Mouse (Mus musculus) MEL (cell line): ENCODE measurements around the gene Smug1. TPM values are rescaled to one million over a fixed set of nuclear protein-coding genes. Genes with fewer than 3 reads are reported as not detected.

Experiments
- DNase-seq: peaks from one replicate; pipeline ENCODE4 v3.0.0; 2011; ENCODE audit warnings: low read depth, low spot score
- H3K27ac ChIP-seq: 2 replicates; pipeline ENCODE4 v1.5.1; 2012; ENCODE audit warnings: low read depth, mild to moderate bottlenecking, control low read depth, low read length, moderate library complexity; ENCODE audit not compliant: control insufficient read depth
- H3K27me3 ChIP-seq, 2 experiments: fragments of 150-350 bp in 1 of 2; sonication (generic) in 1 of 2; 2 replicates each; pipeline ENCODE4 v1.6.1; 2012; ENCODE audit warnings: low read length in 2 of 2, mild to moderate bottlenecking in 2 of 2, improper control_type of control experiment in 1 of 2, moderate library complexity in 1 of 2; ENCODE audit not compliant: insufficient read depth in 2 of 2, control insufficient read depth in 1 of 2
- H3K36me3 ChIP-seq, 2 experiments: 2 replicates each; pipeline ENCODE4 v1.6.1; 2012 to 2014; ENCODE audit warnings: low read length in 2 of 2, improper control_type of control experiment in 1 of 2, inconsistent platforms in 1 of 2, mild to moderate bottlenecking in 1 of 2; ENCODE audit not compliant: insufficient read depth in 2 of 2, control insufficient read depth in 1 of 2
- H3K4me1 ChIP-seq, 2 experiments: fragments of 150-350 bp in 1 of 2; sonication (generic) in 1 of 2; 2 replicates each; pipeline ENCODE4 v1.6.1; 2012; ENCODE audit warnings: low read length in 2 of 2, improper control_type of control experiment in 1 of 2, mild to moderate bottlenecking in 1 of 2; ENCODE audit not compliant: insufficient read depth in 2 of 2, control insufficient read depth in 1 of 2
- H3K4me3 ChIP-seq, 2 experiments: fragments of 150-350 bp in 1 of 2; sonication (generic) in 1 of 2; 2 replicates each; pipeline ENCODE4 v1.5.1; 2012; ENCODE audit warnings: low read depth in 2 of 2, low read length in 2 of 2, mild to moderate bottlenecking in 2 of 2, moderate library complexity in 2 of 2, control low read depth in 1 of 2, improper control_type of control experiment in 1 of 2; ENCODE audit not compliant: control insufficient read depth in 1 of 2, insufficient read depth in 1 of 2
- H3K79me2 ChIP-seq: 2 replicates; pipeline ENCODE4 v1.6.1; 2012; ENCODE audit warnings: mild to moderate bottlenecking, low read length, moderate library complexity; ENCODE audit not compliant: control insufficient read depth, poor library complexity, insufficient read depth
- H3K9ac ChIP-seq: 2 replicates; pipeline ENCODE4 v1.6.1; 2012; ENCODE audit warnings: low read depth, mild to moderate bottlenecking, control low read depth, low read length, moderate library complexity; ENCODE audit not compliant: control insufficient read depth, poor library complexity, severe bottlenecking
- H3K9me3 ChIP-seq: fragments of 150-350 bp; sonication (generic); replicated peaks from 2 replicates; pipeline ENCODE4 v1.6.1; 2012; ENCODE audit warnings: mild to moderate bottlenecking, low read length, improper control_type of control experiment, moderate library complexity; ENCODE audit not compliant: insufficient read depth
- BHLHE40 ChIP-seq: IDR thresholded peaks from 2 replicates; pipeline ENCODE4 v1.6.1; 2012; ENCODE audit warnings: low read depth, mild to moderate bottlenecking, inconsistent platforms, low read length, improper control_type of control experiment, borderline replicate concordance
- CHD1 ChIP-seq: IDR thresholded peaks from 2 replicates; pipeline ENCODE4 v1.6.1; 2012; ENCODE audit warnings: low read depth, mild to moderate bottlenecking, inconsistent platforms, low read length, improper control_type of control experiment
- ELF1 ChIP-seq: IDR thresholded peaks from 2 replicates; pipeline ENCODE4 v1.6.1; 2014; ENCODE audit warnings: low read depth, mild to moderate bottlenecking, inconsistent platforms, low read length, improper control_type of control experiment, moderate library complexity
- GABPA ChIP-seq: IDR thresholded peaks from 2 replicates; pipeline ENCODE4 v1.6.1; 2012; ENCODE audit warnings: low read depth, mild to moderate bottlenecking, inconsistent platforms, low read length, improper control_type of control experiment, moderate library complexity
- MAX ChIP-seq: IDR thresholded peaks from 2 replicates; pipeline ENCODE4 v1.6.1; 2011; ENCODE audit warnings: low read length, improper control_type of control experiment
- MEF2A ChIP-seq: IDR thresholded peaks from 2 replicates; pipeline ENCODE4 v1.6.1; 2014; ENCODE audit warnings: low read depth, mild to moderate bottlenecking, inconsistent platforms, low read length, improper control_type of control experiment; ENCODE audit not compliant: poor library complexity, insufficient replicate concordance, severe bottlenecking; ENCODE audit errors: extremely low read depth
- MYC ChIP-seq: IDR thresholded peaks from 2 replicates; pipeline ENCODE4 v1.6.1; 2011; ENCODE audit warnings: low read depth, mild to moderate bottlenecking, low read length, improper control_type of control experiment, moderate library complexity
- NELFE ChIP-seq: IDR thresholded peaks from 2 replicates; pipeline ENCODE4 v1.6.1; 2011; ENCODE audit warnings: low read depth, low read length, improper control_type of control experiment
- POLR2A ChIP-seq, 2 experiments: IDR thresholded peaks; 2 replicates each; pipeline ENCODE4 v1.6.1; 2011 to 2012; ENCODE audit warnings: low read length in 2 of 2, mild to moderate bottlenecking in 2 of 2, control low read depth in 1 of 2, improper control_type of control experiment in 1 of 2, low read depth in 1 of 2, moderate library complexity in 1 of 2; ENCODE audit not compliant: control insufficient read depth in 1 of 2, insufficient read depth in 1 of 2, poor library complexity in 1 of 2
- POLR2AphosphoS5 ChIP-seq: IDR thresholded peaks from 2 replicates; pipeline ENCODE4 v1.6.1; 2012; ENCODE audit warnings: low read depth, borderline replicate concordance, mild to moderate bottlenecking, inconsistent platforms, low read length, moderate library complexity, mixed read lengths
- SMC3 ChIP-seq: IDR thresholded peaks from 2 replicates; pipeline ENCODE4 v1.6.1; 2011; ENCODE audit warnings: low read depth, low read length, improper control_type of control experiment
- ZMIZ1 ChIP-seq: IDR thresholded peaks from 2 replicates; pipeline ENCODE4 v1.6.1; 2012; ENCODE audit warnings: low read depth, mild to moderate bottlenecking, inconsistent platforms, low read length, improper control_type of control experiment, moderate library complexity
- polyA plus RNA-seq, 2 experiments: library from polyadenylated mRNA; stranded (reverse) in 1 of 2; unstranded in 1 of 2; fragments of >175 nt in 1 of 2; fragments of >200 nt in 1 of 2; gene quantifications; 2 replicates each; pipeline versions ENCODE4 v1.2.1 to v1.2.4; 2012; ENCODE audit warnings: low replicate concordance in 2 of 2, low read depth in 1 of 2; ENCODE audit not compliant: insufficient read length in 2 of 2, insufficient read depth in 1 of 2, missing spikeins in 1 of 2
- total RNA-seq: library from RNA; depleted of rRNA; stranded (reverse); fragments of 300-350 nt; gene quantifications from 2 replicates; pipeline ENCODE4 v1.2.3, GENCODE M21; 2012; rRNA removed

Gene Smug1
- total and polyA plus RNA-seq, 3 experiments, result 4.6 to 5.2 TPM; not detected in 1

DNA sequence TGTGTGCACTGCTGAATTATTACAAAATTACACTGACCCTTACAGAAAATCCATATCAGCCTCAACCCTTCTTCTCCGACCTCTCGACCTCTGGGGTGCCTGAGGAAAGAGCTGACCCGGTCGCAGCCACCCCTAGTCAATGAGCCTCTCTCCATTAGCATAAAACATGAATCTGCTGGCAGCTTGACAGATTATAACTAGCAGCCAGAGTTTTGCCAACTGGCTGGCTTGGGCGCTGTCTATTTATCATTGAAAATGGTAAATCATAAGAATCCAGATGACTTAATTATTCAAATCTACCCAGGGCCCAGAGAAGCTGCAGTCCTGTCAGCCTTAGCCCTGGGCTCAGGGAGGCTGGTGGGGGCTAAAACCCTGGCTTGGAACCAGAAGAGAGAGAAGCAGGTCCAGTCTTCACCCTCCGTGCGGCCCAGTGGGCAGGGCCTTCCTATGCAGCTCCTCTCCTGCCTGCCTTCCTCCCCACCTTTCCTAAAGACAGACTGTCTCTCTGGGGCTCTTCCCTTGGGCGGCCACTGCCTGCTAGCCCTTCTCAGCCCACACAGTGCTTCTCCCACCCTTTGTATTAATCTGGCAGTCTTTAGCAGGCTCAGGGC lies 58.7 kb downstream of the Smug1 start:
- no peak for DNase-seq
- Histone ChIP-seq H3K9me3 (no peaks in the 10 kb centered on the region), H3K27me3 (peaks cover 2 to 8% of the 10 kb centered on the region in 2 experiments)

DNA sequence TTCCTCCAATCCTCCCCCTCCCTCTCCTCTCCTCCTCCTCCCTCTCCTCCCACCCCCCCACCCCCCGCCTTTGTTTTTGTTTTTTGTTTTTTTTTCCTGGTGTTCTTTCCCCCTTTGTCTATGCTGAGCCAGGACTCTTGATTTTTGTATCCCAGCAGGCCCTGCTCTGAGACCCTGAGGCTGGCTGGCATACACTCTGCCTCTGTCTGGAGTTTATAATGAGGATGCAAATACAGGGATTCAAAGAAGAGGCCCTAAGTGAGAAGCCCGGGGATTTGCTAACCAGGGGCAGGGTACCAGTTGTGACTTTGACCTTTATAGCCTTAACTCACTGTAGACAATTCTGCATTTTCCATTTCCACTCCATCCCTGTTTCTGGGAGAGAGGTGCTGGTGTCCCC lies 60.7 kb downstream of the Smug1 start:
- Histone ChIP-seq H3K36me3 (peaks cover 0 to 2% of the 10 kb centered on the region in 2 experiments; a peak in 2 of 4 replicates), H3K27ac (no peak overlapping the region), H3K79me2 (no peaks in the 10 kb centered on the region; the same call in 1 of the 2 replicates), H3K27me3 (peaks cover 2 to 13% of the 10 kb centered on the region in 2 experiments), H3K4me1 (no peaks in the 10 kb centered on the region; a peak in 1 of 4 replicates), H3K9ac (no peak overlapping the region), H3K4me3 (no peak overlapping the region), H3K9me3 (no peaks in the 10 kb centered on the region)
- no peak for TF ChIP-seq MAX
- no peak for TF ChIP-seq SMC3
- TF ChIP-seq MYC, result no peak
- no peak for TF ChIP-seq MEF2A
- TF ChIP-seq ZMIZ1, result no peak
- no peak for TF ChIP-seq POLR2A (IDR thresholded peaks at IDR 0.05; ENCODE audit: control insufficient read depth in 1 of 2, insufficient read depth in 1 of 2, low read depth in 1 of 2, low read length in 2 of 2, poor library complexity in 1 of 2)
- no peak for TF ChIP-seq CHD1
- no peak for TF ChIP-seq GABPA
- TF ChIP-seq NELFE, result no peak
- TF ChIP-seq BHLHE40, result no peak
- DNase-seq, result no peak

More for the DNA sequence above, 58.7 kb downstream of the Smug1 start:
- no peak overlapping the region for H3K4me3 ChIP-seq
- no peak for TF ChIP-seq ELF1
- no peak for TF ChIP-seq POLR2AphosphoS5
- TF ChIP-seq, all 39 proteins: peak for 0
- no peak overlapping the region for H3K27ac ChIP-seq
- no peaks in the 10 kb centered on the region for H3K4me1 ChIP-seq
- H3K36me3 ChIP-seq, result no peaks in the 10 kb centered on the region
- H3K79me2 ChIP-seq, result no peaks in the 10 kb centered on the region
- no peak overlapping the region for H3K9ac ChIP-seq

Other genes with a start within 250 kb of the Smug1 start
- gene Hoxc13, start 246.0 kb downstream of the Smug1 start, total RNA-seq, result not detected in 2 replicates
- not detected for gene Hoxc13, start 246.0 kb downstream of the Smug1 start, polyA plus RNA-seq
- not detected in 2 replicates for gene Hoxc12, start 230.3 kb downstream of the Smug1 start, total RNA-seq
- not detected for gene Hoxc12, start 230.3 kb downstream of the Smug1 start, polyA plus RNA-seq
- gene Hoxc11, start 212.7 kb downstream of the Smug1 start, total RNA-seq, result not detected in 2 replicates
- not detected for gene Hoxc11, start 212.7 kb downstream of the Smug1 start, polyA plus RNA-seq
- 6.3 and 6.8 TPM in 2 replicates for gene Hoxc10, start 200.3 kb downstream of the Smug1 start, total RNA-seq
- gene Hoxc10, start 200.3 kb downstream of the Smug1 start, polyA plus RNA-seq, result 10 to 100 TPM in 1 of 2 experiments, not detected in 1; 24.8 TPM
- gene Hoxc5, start 199.6 kb downstream of the Smug1 start, total RNA-seq, result 0.46 and 0.56 TPM in 2 replicates
- gene Hoxc5, start 199.6 kb downstream of the Smug1 start, polyA plus RNA-seq, result 1 to 10 TPM in 1 of 2 experiments, not detected in 1; 3.0 TPM
- gene Hoxc9, start 190.7 kb downstream of the Smug1 start, total RNA-seq, result 3.2 and 4.1 TPM in 2 replicates
- gene Hoxc9, start 190.7 kb downstream of the Smug1 start, polyA plus RNA-seq, result 100 to 1,000 TPM in 1 of 2 experiments, 1 to 10 TPM in 1; 9.5 to 400 TPM
- 0.26 and 0.31 TPM in 2 replicates for gene Hoxc8, start 176.5 kb downstream of the Smug1 start, total RNA-seq
- 1 to 10 TPM in 1 of 2 experiments, not detected in 1; 1.7 TPM for gene Hoxc8, start 176.5 kb downstream of the Smug1 start, polyA plus RNA-seq
- 1.7 and 2.3 TPM in 2 replicates for gene Hoxc6, start 168.8 kb downstream of the Smug1 start, total RNA-seq
- gene Hoxc6, start 168.8 kb downstream of the Smug1 start, polyA plus RNA-seq, result 1 to 10 TPM in 1 of 2 experiments, not detected in 1; 9.4 TPM
- gene Hoxc4, start 148.2 kb downstream of the Smug1 start, total RNA-seq, result 2.5 and 2.6 TPM in 2 replicates
- 1 to 10 TPM in 1 of 2 experiments, not detected in 1; 9.4 TPM for gene Hoxc4, start 148.2 kb downstream of the Smug1 start, polyA plus RNA-seq
- gene Cbx5, start 72.7 kb upstream of the Smug1 start, total RNA-seq, result 39.8 and 40.5 TPM in 2 replicates
- 10 to 100 TPM; 42.4 to 67.1 TPM for gene Cbx5, start 72.7 kb upstream of the Smug1 start, polyA plus RNA-seq
- 322 and 402 TPM in 2 replicates for gene Hnrnpa1, start 73.3 kb upstream of the Smug1 start, total RNA-seq
- gene Hnrnpa1, start 73.3 kb upstream of the Smug1 start, polyA plus RNA-seq, result 100 to 1,000 TPM in 1 of 2 experiments, not detected in 1; 900 TPM
- gene Nfe2, start 91.3 kb upstream of the Smug1 start, total RNA-seq, result 63.9 and 74.6 TPM in 2 replicates
- 100 to 1,000 TPM in 1 of 2 experiments, not detected in 1; 103 TPM for gene Nfe2, start 91.3 kb upstream of the Smug1 start, polyA plus RNA-seq
- gene Copz1, start 105.6 kb upstream of the Smug1 start, total RNA-seq, result 46.7 and 48.0 TPM in 2 replicates
- 100 to 1,000 TPM; 117 to 822 TPM for gene Copz1, start 105.6 kb upstream of the Smug1 start, polyA plus RNA-seq
- 0.12 TPM in 1 of 2 replicates, not detected in the other for gene Gpr84, start 143.5 kb upstream of the Smug1 start, total RNA-seq
- gene Gpr84, start 143.5 kb upstream of the Smug1 start, polyA plus RNA-seq, result under 1 TPM in 1 of 2 experiments, not detected in 1; 0.21 TPM
- 4.4 and 5.2 TPM in 2 replicates for gene Zfp385a, start 173.0 kb upstream of the Smug1 start, total RNA-seq
- gene Zfp385a, start 173.0 kb upstream of the Smug1 start, polyA plus RNA-seq, result 10 to 100 TPM in 1 of 2 experiments, not detected in 1; 54.0 TPM
- gene Itga5, start 199.7 kb upstream of the Smug1 start, total RNA-seq, result 6.0 and 6.7 TPM in 2 replicates
- 10 to 100 TPM in 1 of 2 experiments, not detected in 1; 17.4 TPM for gene Itga5, start 199.7 kb upstream of the Smug1 start, polyA plus RNA-seq